Mouse (Mus musculus) layer of hippocampus, adult 2 months (tissue): ENCODE results near the gene Cdh4. TPM values are rescaled to one million over a fixed set of nuclear protein-coding genes. Genes with fewer than 3 reads are reported as not detected.

Experiments
- DNase-seq, 2 experiments: peaks; one replicate each; pipeline ENCODE4 v3.0.0; 2022; ENCODE audit warnings: low spot score in 2 of 2
- H3K27ac ChIP-seq: fragments of 200-600 bp; 2 replicates; pipeline ENCODE4 v1.8.1; 2022
- H3K4me3 ChIP-seq: fragments of 200-600 bp; 2 replicates; pipeline ENCODE4 v1.8.1; 2022; ENCODE audit warnings: mild to moderate bottlenecking
- CTCF ChIP-seq: fragments of 200-600 bp; conservative IDR thresholded peaks from 2 replicates; pipeline ENCODE4 v1.8.1; 2022; ENCODE audit warnings: antibody characterized with exemption, mild to moderate bottlenecking, moderate library complexity
- total RNA-seq, 2 experiments: library from RNA; stranded (reverse); gene quantifications; 2 replicates each; pipeline ENCODE4 v1.2.3; 2021

The Cdh4 gene
- total RNA-seq, 2 experiments from 2014 or later = 8.5 to 12.4 TPM

DNA sequence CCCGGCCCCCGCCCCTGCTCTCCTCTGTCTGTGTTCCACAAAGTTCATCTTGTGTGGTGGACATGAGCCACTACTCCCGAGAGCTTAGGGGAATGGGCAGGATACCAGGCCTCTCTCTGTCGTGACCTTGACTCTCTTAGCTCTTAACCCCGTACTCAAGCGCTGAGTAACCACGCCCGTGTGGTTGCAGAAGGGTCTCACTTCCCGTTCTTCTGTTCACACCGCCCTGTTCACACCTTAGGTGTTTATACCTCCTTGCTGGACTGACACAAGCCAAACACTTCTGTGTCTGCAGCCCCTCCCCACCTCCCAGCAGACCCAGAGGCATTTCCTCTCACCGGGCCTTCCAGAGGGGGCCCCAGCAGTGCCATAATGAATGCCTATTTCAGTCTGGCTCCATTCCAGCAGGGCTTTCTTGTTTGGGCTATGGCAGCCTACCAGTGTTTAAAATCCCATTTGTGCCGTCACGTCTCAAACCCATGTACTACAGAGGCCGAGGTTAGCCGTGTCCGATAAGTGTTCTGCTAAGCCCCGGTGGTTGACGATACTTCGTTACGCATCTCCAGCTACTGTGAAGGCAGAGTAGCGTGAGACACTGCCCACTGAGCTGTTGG lies 46.4 kb downstream of the Cdh4 start:
- no peak for TF ChIP-seq CTCF
- Histone ChIP-seq H3K4me3 (no peak overlapping the region), H3K27ac (no peak overlapping the region)
- DNase-seq = no peak

DNA sequence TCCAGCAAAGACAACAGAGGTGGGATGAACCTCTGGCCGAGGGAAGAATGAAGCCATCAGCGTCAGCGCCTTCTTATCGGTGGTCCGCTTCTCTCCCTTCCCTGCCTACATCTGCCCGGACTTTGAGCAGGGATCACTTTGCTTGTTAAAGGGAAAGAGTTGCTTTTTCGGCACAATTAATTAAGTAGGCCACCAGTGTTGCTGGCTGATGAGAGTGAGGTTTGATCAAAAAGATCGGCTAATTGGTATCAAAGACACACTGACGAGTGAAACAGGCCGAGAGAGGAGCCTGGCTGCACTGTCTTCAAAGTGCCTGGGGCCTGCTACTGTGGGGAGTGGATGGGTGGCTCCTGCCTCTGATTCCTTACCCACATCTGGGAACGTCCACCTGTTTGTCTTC lies 49.7 kb downstream of the Cdh4 start:
- TF ChIP-seq CTCF = no peak
- no peak for DNase-seq
- H3K4me3 ChIP-seq = peak overlapping the region; percentile 26; the same call in 1 of the 2 replicates
- H3K27ac ChIP-seq = peak overlapping the region; percentile 36; the same call in 1 of the 2 replicates

DNA sequence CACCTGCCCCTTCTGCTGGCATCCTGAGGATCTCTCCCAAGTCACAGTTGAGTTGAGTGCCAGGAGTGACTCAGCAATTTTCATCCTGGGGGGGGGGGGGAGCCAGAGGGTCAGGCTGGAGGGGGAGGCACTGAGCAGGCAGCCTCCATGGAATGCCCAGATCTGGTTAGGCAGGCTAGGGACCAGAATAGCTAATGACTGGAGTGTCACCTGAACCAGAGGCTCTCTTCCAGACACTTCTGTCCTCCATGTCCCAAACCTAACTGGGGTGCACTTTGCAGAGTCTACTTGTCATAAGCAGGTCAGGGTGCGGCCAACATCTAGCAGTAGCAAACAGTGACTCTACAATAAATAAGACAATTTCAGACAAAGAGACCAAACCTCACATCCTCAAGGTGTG lies 52.0 kb downstream of the Cdh4 start:
- H3K4me3 ChIP-seq = no peak overlapping the region
- no peak for TF ChIP-seq CTCF
- H3K27ac ChIP-seq = no peak overlapping the region
- no peak for DNase-seq

DNA sequence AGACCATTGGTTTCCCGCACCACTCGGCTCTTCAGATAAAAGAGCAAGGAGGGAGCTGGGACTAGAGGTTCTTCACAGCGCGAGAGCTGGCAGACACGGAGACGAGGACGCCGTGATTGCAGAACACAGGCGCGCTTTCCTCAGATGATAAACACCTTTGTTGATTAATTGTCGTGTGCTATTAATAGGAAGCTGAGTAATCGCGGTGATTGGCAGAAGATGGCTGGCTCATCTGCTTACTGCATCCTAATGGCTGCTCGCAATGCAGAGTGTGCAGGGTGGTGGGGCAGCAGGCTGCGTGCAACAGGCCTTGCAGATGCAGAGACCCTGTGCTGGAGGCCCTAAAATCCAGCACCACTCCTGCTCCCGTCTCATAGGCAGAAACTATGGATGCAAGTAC lies 68.2 kb downstream of the Cdh4 start:
- Histone ChIP-seq H3K4me3 (no peak overlapping the region), H3K27ac (no peak overlapping the region)
- no peak for TF ChIP-seq CTCF
- DNase-seq = no peak

GRCm38 (mm10) chr2:179516559-179516958 lies 74.3 kb downstream of the Cdh4 start:
- no peak for DNase-seq
- no peak for TF ChIP-seq CTCF
- no peak overlapping the region for H3K4me3 ChIP-seq
- H3K27ac ChIP-seq = no peak overlapping the region

DNA sequence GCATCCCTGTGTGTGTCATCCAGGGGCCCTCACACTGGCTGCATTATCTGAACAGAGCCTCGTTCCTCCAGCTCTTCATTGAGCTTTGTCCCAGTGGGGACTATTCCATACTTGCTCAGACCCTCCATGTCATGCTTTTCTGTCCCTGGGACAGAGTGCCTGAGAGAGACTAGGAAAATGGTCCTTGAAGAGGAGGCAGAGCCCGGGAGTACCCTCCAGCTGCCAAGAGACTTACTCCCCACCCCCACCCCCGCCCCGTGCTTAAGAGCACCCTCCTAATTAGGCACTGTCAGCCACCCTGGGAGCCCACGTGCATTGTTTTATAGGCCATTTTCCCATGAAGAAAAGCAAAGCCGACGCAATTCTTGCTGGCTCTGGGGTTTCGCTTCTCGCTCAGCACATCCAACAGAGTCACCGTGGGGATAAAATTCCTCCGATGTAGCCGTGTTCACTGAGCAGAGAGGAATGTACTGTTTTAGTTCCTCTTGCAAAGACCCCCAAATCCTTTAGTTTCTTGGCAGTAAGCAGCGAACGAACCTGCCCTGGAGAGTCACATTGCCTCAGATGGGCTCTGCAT lies 76.3 kb downstream of the Cdh4 start:
- TF ChIP-seq CTCF = no peak
- no peak overlapping the region for H3K27ac ChIP-seq
- DNase-seq = no peak
- H3K4me3 ChIP-seq = no peak overlapping the region

- H3K4me3 ChIP-seq = no peak overlapping the region
- no peak overlapping the region for H3K27ac ChIP-seq
- TF ChIP-seq CTCF = no peak
- no peak for DNase-seq
Measured at GRCm38 (mm10) chr2:179519161-179519560, 76.9 kb downstream of the Cdh4 start.

DNA sequence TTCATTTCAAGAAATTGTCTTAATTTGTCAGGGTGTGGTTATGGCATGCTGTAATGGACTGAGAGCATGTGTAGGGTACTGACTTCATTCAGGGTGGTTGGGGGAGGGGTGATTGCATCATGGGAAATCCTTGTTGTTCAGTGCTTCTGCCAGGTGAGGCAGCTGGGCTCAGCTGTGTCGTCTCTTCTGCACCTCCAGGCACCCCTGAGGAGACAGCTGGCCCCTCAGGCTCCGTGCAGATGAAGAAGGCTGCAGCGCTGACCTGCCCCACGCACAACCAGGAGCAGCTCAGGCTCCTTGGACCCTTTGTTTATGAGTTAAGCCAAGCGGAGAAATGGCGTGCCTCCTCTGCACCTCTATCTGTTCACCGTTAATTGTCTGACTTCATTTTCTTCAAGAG lies 77.7 kb downstream of the Cdh4 start:
- no peak overlapping the region for H3K27ac ChIP-seq
- TF ChIP-seq CTCF = no peak
- no peak overlapping the region for H3K4me3 ChIP-seq
- DNase-seq = no peak

DNA sequence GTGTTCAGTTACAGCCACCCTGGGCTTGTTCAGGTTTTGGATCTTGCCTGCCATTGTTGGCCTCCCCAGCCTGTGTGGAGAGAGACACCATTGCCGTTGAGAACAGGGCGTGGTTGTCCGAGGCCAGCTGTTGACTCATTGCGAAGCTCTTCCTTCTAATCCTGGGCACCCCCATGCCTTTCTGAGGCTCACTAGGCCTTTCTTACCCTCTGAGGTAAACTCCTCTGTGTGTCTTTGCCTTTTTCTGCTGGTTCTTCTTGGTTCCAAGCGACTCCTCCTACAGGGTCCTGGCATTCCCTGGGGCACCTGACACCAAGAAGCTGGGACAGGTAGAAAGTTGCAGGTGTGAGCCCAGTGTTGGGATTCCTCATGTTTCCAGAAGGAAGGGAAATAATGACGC lies 78.7 kb downstream of the Cdh4 start:
- no peak for TF ChIP-seq CTCF
- DNase-seq = no peak
- no peak overlapping the region for H3K27ac ChIP-seq
- H3K4me3 ChIP-seq = no peak overlapping the region

- H3K4me3 ChIP-seq = no peak overlapping the region
- no peak overlapping the region for H3K27ac ChIP-seq
- no peak for DNase-seq
- TF ChIP-seq CTCF = no peak
Measured at GRCm38 (mm10) chr2:179521444-179521843, 79.2 kb downstream of the Cdh4 start.

DNA sequence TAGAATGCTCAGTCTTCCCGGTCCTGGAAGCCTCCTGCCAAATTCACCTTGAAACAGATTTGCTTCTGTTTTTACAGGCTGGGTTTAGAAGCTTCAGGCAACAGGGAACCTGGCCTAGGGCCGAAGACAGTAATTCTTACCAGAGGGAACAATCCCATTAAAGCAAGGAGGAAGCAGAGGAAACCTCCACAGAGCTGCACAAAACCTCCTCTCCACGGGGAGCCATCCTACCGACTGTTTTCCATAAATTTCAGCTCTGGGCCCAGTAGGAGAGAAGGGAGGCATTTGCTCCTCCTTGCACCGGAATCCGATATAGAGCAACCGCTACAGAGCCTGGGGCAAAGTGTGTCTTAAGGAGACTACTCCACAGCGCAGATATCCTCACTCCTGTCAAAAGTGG lies 79.9 kb downstream of the Cdh4 start:
- H3K27ac ChIP-seq = no peak overlapping the region
- no peak for TF ChIP-seq CTCF
- H3K4me3 ChIP-seq = no peak overlapping the region
- no peak for DNase-seq

GRCm38 (mm10) chr2:179526976-179527375 lies 84.7 kb downstream of the Cdh4 start:
- no peak for TF ChIP-seq CTCF
- DNase-seq = no peak
- no peak overlapping the region for H3K27ac ChIP-seq
- H3K4me3 ChIP-seq = no peak overlapping the region

- H3K27ac ChIP-seq = no peak overlapping the region
Measured at GRCm38 (mm10) chr2:179530436-179531040, 88.3 kb downstream of the Cdh4 start.

GRCm38 (mm10) chr2:179533196-179533595 lies 91.0 kb downstream of the Cdh4 start:
- no peak overlapping the region for H3K27ac ChIP-seq
- no peak for DNase-seq
- no peak for TF ChIP-seq CTCF
- H3K4me3 ChIP-seq = no peak overlapping the region

More at GRCm38 (mm10) chr2:179530436-179531040, 88.3 kb downstream of the Cdh4 start:
- H3K4me3 ChIP-seq = no peak overlapping the region
- TF ChIP-seq CTCF = no peak
- DNase-seq = no peak
